Mouse (Mus musculus) MEL (cell line): Measurements from ENCODE around the gene Eif4ebp2.

ENCODE experiments used
- CTCF ChIP-seq, 3 experiments: IDR thresholded peaks in 2 of 3; conservative IDR thresholded peaks in 1 of 3; 2 replicates each; pipeline ENCODE4 v1.5.1; 2011 to 2012; ENCODE audit warnings: low read length in 3 of 3, low read depth in 2 of 3, mild to moderate bottlenecking in 2 of 3, improper control_type of control experiment in 1 of 3, inconsistent platforms in 1 of 3, mixed read lengths in 1 of 3, moderate library complexity in 1 of 3; ENCODE audit not compliant: control insufficient read depth in 1 of 3, insufficient read depth in 1 of 3, poor library complexity in 1 of 3, severe bottlenecking in 1 of 3
- EP300 ChIP-seq, 2 experiments: IDR thresholded peaks; 2 replicates each; pipeline ENCODE4 v1.6.1; 2011; ENCODE audit warnings: improper control_type of control experiment in 2 of 2, low read length in 2 of 2, low read depth in 1 of 2, mild to moderate bottlenecking in 1 of 2
- MEF2A ChIP-seq: IDR thresholded peaks from 2 replicates; pipeline ENCODE4 v1.6.1; 2014; ENCODE audit warnings: low read depth, mild to moderate bottlenecking, inconsistent platforms, low read length, improper control_type of control experiment; ENCODE audit not compliant: poor library complexity, insufficient replicate concordance, severe bottlenecking; ENCODE audit errors: extremely low read depth
- POLR2A ChIP-seq, 2 experiments: IDR thresholded peaks; 2 replicates each; pipeline ENCODE4 v1.6.1; 2011 to 2012; ENCODE audit warnings: low read length in 2 of 2, mild to moderate bottlenecking in 2 of 2, control low read depth in 1 of 2, improper control_type of control experiment in 1 of 2, low read depth in 1 of 2, moderate library complexity in 1 of 2; ENCODE audit not compliant: control insufficient read depth in 1 of 2, insufficient read depth in 1 of 2, poor library complexity in 1 of 2
- RCOR1 ChIP-seq: IDR thresholded peaks from 2 replicates; pipeline ENCODE4 v1.6.1; 2012; ENCODE audit warnings: low read depth, mild to moderate bottlenecking, inconsistent platforms, low read length, improper control_type of control experiment
- TCF12 ChIP-seq: IDR thresholded peaks from 2 replicates; pipeline ENCODE4 v1.6.1; 2014; ENCODE audit warnings: low read depth, mild to moderate bottlenecking, inconsistent platforms, low read length, improper control_type of control experiment, moderate library complexity
- ZNF384 ChIP-seq: IDR thresholded peaks from 2 replicates; pipeline ENCODE4 v1.6.1; 2012; ENCODE audit warnings: low read depth, mild to moderate bottlenecking, inconsistent platforms, low read length, improper control_type of control experiment

GRCm38 (mm10) chr10:61386284-61386683 is 66.2 kb downstream of the Eif4ebp2 start:
- TF ChIP-seq CTCF (IDR thresholded peaks at IDR 0.05 in 2 of 3, conservative IDR thresholded peaks at IDR 0.05 in 1 of 3; ENCODE audit: control insufficient read depth in 1 of 3, insufficient read depth in 1 of 3, low read depth in 2 of 3, low read length in 3 of 3, poor library complexity in 1 of 3, severe bottlenecking in 1 of 3) (no peak), ZNF384 (no peak), TCF12 (no peak), MEF2A (no peak), EP300 (IDR thresholded peaks at IDR 0.05; ENCODE audit: low read depth in 1 of 2, low read length in 2 of 2) (no peak), POLR2A (IDR thresholded peaks at IDR 0.05; ENCODE audit: control insufficient read depth in 1 of 2, insufficient read depth in 1 of 2, low read depth in 1 of 2, low read length in 2 of 2, poor library complexity in 1 of 2) (no peak), RCOR1 (no peak)
